Mouse (Mus musculus): ENCODE measurements at regions not wholly inside any gene's neighbourhood (a gene's known extent, or its start where the extent isn't known, plus 50 kb on each side); places are given as distances from the start of the nearest gene placed in this dataset.

GRCm38 (mm10) chrX:142599377-142599776 is 81.8 kb upstream of the Tmem164 start:
- Histone ChIP-seq H3K36me3 (ENCODE audit: insufficient read depth) (no peaks in the 10 kb centered on the region), H3K27ac (ENCODE audit: low read depth) (no peak overlapping the region), H3K9ac (no peak overlapping the region), H3K4me3 (ENCODE audit: low read depth, low read length) (no peak overlapping the region), H3K4me2 (no peak overlapping the region), H3K9me3 (ENCODE audit: low read depth, low read length) (no peaks in the 10 kb centered on the region), H3K27me3 (ENCODE audit: insufficient read depth, low read length) (no peaks in the 10 kb centered on the region), H3K4me1 (ENCODE audit: insufficient read depth) (no peaks in the 10 kb centered on the region)
- no peak for TF ChIP-seq CTCF (IDR thresholded peaks at IDR 0.05; ENCODE audit: low read depth)
- ATAC-seq (ENCODE audit: insufficient read depth) (no peak), DNase-seq (no peak)
- 86% methylated on average over 2 of the region's 2 CpGs for WGBS

- H3K9me3 ChIP-seq (ENCODE audit: low read depth, low read length), result no peaks in the 10 kb centered on the region
- no peaks in the 10 kb centered on the region for H3K36me3 ChIP-seq (ENCODE audit: insufficient read depth)
- H3K27ac ChIP-seq (ENCODE audit: low read depth), result no peak overlapping the region
- WGBS, result 89% methylated on average over 1 of the region's 1 CpGs
- TF ChIP-seq CTCF (IDR thresholded peaks at IDR 0.05; ENCODE audit: low read depth), result no peak
- H3K4me3 ChIP-seq (ENCODE audit: low read depth, low read length), result no peak overlapping the region
- ATAC-seq (ENCODE audit: insufficient read depth) (no peak), DNase-seq (no peak)
- H3K4me2 ChIP-seq, result no peak overlapping the region
- H3K9ac ChIP-seq, result no peak overlapping the region
- no peaks in the 10 kb centered on the region for H3K4me1 ChIP-seq (ENCODE audit: insufficient read depth)
- H3K27me3 ChIP-seq (ENCODE audit: insufficient read depth, low read length), result no peaks in the 10 kb centered on the region
These were observed 80.4 kb upstream of the Tmem164 start for GRCm38 (mm10) chrX:142600782-142601181.

DNA sequence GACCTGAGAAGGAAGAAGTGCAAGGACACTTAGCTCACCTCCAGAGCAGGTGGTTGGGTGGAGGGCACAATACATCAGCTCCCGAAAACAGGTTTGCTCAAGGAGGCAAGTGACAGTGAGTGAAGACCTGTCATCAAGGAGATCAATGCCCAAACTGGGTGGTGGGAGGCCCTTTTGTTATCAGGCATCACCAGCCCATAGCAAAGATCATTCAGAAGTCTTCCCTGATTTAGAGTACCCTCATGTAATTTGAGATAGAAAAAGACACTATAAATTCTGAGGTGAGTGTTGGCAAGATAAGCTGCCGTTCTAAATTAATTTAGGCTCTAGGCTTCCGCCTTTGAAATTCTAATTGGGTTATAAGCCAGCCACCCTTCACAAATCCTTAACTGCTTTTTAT is 76.1 kb upstream of the Tmem164 start:
- H3K27me3 ChIP-seq (ENCODE audit: insufficient read depth, low read length), result no peaks in the 10 kb centered on the region
- 62% methylated on average over 3 of the region's 3 CpGs for WGBS

DNA sequence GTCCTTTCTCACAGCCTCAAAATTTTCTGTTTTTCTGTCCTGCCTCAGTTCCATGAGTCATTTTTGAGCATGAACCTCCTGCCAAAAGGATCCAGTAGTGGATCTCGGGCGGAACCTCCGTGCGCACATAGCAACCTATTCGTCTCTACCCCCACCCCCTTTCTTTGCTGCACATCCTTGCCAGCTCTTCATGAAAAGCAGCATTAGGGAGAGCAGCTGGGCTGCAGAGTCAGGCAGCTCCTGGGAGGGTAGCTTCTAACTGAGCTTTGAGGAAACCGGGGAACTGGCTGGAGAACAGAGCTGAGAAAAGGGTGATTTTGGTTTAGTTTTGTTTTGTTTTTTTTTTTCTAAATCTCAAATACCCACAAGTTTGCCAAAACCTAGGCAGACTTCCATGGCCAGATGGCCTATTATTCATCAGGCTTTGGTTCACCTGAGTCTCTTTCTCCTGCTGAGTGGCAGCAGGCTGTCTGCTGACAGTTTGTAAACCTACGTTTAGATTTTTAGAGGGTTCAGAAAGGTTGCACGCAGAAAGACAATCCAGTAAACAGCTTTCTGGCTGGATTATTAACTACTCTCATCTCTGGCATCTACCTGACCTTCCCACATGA is 74.5 kb upstream of the Tmem164 start:
- no peaks in the 10 kb centered on the region for H3K4me1 ChIP-seq (ENCODE audit: insufficient read depth)
- H3K9me3 ChIP-seq (ENCODE audit: low read depth, low read length), result no peaks in the 10 kb centered on the region
- no peak overlapping the region for H3K27ac ChIP-seq (ENCODE audit: low read depth)
- no peaks in the 10 kb centered on the region for H3K36me3 ChIP-seq (ENCODE audit: insufficient read depth)
- 76% methylated on average over 8 of the region's 8 CpGs for WGBS
- DNase-seq (no peak), ATAC-seq (ENCODE audit: insufficient read depth) (no peak)
- no peaks in the 10 kb centered on the region for H3K27me3 ChIP-seq (ENCODE audit: insufficient read depth, low read length)
- H3K4me3 ChIP-seq (ENCODE audit: low read depth, low read length), result no peak overlapping the region
- no peak for TF ChIP-seq CTCF (IDR thresholded peaks at IDR 0.05; ENCODE audit: low read depth)
- H3K4me2 ChIP-seq, result no peak overlapping the region
- no peak overlapping the region for H3K9ac ChIP-seq

More for the DNA sequence above, 76.1 kb upstream of the Tmem164 start:
- Histone ChIP-seq H3K9me3 (ENCODE audit: low read depth, low read length) (no peaks in the 10 kb centered on the region), H3K36me3 (ENCODE audit: insufficient read depth) (no peaks in the 10 kb centered on the region), H3K9ac (no peak overlapping the region), H3K4me3 (ENCODE audit: low read depth, low read length) (no peak overlapping the region), H3K27ac (ENCODE audit: low read depth) (no peak overlapping the region), H3K4me1 (ENCODE audit: insufficient read depth) (no peaks in the 10 kb centered on the region), H3K4me2 (no peak overlapping the region)
- ATAC-seq (ENCODE audit: insufficient read depth) (no peak), DNase-seq (no peak)
- no peak for TF ChIP-seq CTCF (IDR thresholded peaks at IDR 0.05; ENCODE audit: low read depth)

DNA sequence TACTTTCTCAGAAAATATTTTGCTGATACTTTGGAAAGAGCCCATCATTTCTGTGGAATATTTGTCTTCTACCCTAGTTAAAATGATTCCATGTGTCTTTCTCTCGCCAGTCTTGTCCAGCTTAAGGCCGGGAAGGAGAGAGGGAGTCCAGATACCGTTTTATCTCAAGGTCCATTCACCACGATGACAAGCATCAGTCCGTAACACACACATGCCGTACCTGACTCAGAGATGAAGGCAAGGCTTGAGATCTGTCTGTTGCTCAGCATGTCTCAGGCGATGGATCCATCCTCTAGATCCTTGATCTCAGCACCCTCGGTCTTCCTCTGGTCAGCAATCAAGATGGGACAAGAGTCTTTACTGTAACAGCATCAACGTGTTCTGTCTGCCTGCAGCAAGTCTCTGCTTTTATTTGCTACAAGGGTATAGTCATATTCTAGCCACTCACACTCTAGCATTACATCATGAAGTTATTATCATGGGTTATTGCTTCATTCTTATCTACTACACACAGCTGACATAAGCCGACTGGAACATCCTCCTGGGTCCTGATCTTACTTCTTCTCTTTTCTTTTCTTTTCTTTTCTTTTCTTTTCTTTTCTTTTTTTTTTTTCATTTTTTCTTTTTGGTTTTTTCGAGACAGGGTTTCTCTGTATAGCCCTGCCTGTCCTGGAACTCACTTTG is 64.9 kb upstream of the Tmem164 start:
- Histone ChIP-seq H3K9ac (no peak overlapping the region), H3K4me2 (no peak overlapping the region), H3K9me3 (ENCODE audit: low read depth, low read length) (no peaks in the 10 kb centered on the region), H3K4me3 (ENCODE audit: low read depth, low read length) (no peak overlapping the region), H3K27ac (ENCODE audit: low read depth) (no peak overlapping the region), H3K27me3 (ENCODE audit: insufficient read depth, low read length) (no peaks in the 10 kb centered on the region), H3K36me3 (ENCODE audit: insufficient read depth) (no peaks in the 10 kb centered on the region), H3K4me1 (ENCODE audit: insufficient read depth) (no peaks in the 10 kb centered on the region)
- ATAC-seq (ENCODE audit: insufficient read depth) (no peak), DNase-seq (no peak)
- no peak for TF ChIP-seq CTCF (IDR thresholded peaks at IDR 0.05; ENCODE audit: low read depth)
- 85% methylated on average over 11 of the region's 11 CpGs for WGBS

DNA sequence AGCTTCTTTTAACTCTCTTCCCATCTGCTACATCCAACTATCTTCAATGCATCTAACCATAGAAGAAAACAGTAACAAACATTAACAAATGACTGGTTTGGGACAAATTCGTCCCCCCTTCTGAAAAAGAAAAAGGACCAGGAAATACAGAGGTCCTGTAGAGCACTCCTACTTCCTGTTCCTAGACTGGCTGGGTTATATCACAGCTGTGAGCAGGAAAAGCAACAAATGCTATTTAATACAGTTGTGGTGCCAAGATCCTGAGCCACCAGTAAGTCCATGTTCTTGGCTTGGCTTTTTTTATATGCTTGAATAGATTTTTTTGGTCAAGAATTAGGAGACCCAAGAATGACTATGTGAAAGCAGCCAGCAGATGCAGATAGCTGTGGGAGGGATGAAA is 62.8 kb upstream of the Tmem164 start:
- DNase-seq (no peak), ATAC-seq (ENCODE audit: insufficient read depth) (no peak)
- H3K4me3 ChIP-seq (ENCODE audit: low read depth, low read length), result no peak overlapping the region
- no peak for TF ChIP-seq CTCF (IDR thresholded peaks at IDR 0.05; ENCODE audit: low read depth)
- H3K9me3 ChIP-seq (ENCODE audit: low read depth, low read length), result no peaks in the 10 kb centered on the region
- H3K27me3 ChIP-seq (ENCODE audit: insufficient read depth, low read length), result no peaks in the 10 kb centered on the region
- no peaks in the 10 kb centered on the region for H3K36me3 ChIP-seq (ENCODE audit: insufficient read depth)
- H3K9ac ChIP-seq, result no peak overlapping the region
- no peak overlapping the region for H3K27ac ChIP-seq (ENCODE audit: low read depth)
- H3K4me2 ChIP-seq, result no peak overlapping the region
- H3K4me1 ChIP-seq (ENCODE audit: insufficient read depth), result no peaks in the 10 kb centered on the region
- 53% methylated on average over 1 of the region's 1 CpGs for WGBS

- ATAC-seq (ENCODE audit: insufficient read depth), result no peak
These were observed 57.8 kb upstream of the Tmem164 start for GRCm38 (mm10) chrX:142623359-142623758.

More at GRCm38 (mm10) chrX:142623359-142623758, 57.8 kb upstream of the Tmem164 start:
- TF ChIP-seq CTCF (IDR thresholded peaks at IDR 0.05; ENCODE audit: low read depth), result no peak
- no peaks in the 10 kb centered on the region for H3K27me3 ChIP-seq (ENCODE audit: insufficient read depth, low read length)
- no peaks in the 10 kb centered on the region for H3K4me1 ChIP-seq (ENCODE audit: insufficient read depth)
- 14% methylated on average over 2 of the region's 2 CpGs for WGBS
- no peak overlapping the region for H3K4me2 ChIP-seq
- no peak overlapping the region for H3K4me3 ChIP-seq (ENCODE audit: low read depth, low read length)
- no peaks in the 10 kb centered on the region for H3K36me3 ChIP-seq (ENCODE audit: insufficient read depth)
- peak; percentile 13 for DNase-seq
- no peaks in the 10 kb centered on the region for H3K9me3 ChIP-seq (ENCODE audit: low read depth, low read length)
- H3K9ac ChIP-seq, result no peak overlapping the region
- H3K27ac ChIP-seq (ENCODE audit: low read depth), result peak overlapping the region; percentile 42; the same call in 1 of the 2 replicates

Data from lung, embryonic 14.5 days (tissue).